Mouse (Mus musculus): Measurements from ENCODE around the gene Zfp932. TPM values are rescaled to one million over a fixed set of nuclear protein-coding genes. Genes with fewer than 3 reads are reported as not detected.

The Zfp932 gene
- 0.19 and 0.23 TPM in 2 replicates for polyA plus RNA-seq (2012; rRNA removed; ENCODE audit: low replicate concordance)

GRCm38 (mm10) chr5:109996026-109996937, at the start of gene Zfp932:
Gene Zfp932, plus strand, starts transcription at chr5:109996521.

Other genes with a start within 250 kb of the Zfp932 start
- 0.26 TPM in 1 of 2 replicates, not detected in the other for gene 4930522L14Rik, start 244.6 kb upstream of the Zfp932 start, polyA plus RNA-seq (2012; rRNA removed; ENCODE audit: low replicate concordance)
- 0.06 and 0.30 TPM in 2 replicates for gene Gm15446, start 73.1 kb upstream of the Zfp932 start, polyA plus RNA-seq (2012; rRNA removed; ENCODE audit: low replicate concordance)
- not detected in 2 replicates for gene Gm17655, start 76.0 kb downstream of the Zfp932 start, polyA plus RNA-seq (2012; rRNA removed; ENCODE audit: low replicate concordance)
- gene Gm35315, start 97.9 kb downstream of the Zfp932 start, polyA plus RNA-seq (2012; rRNA removed; ENCODE audit: low replicate concordance): not detected in 2 replicates
- 0.27 and 0.34 TPM in 2 replicates for gene Plcxd1, start 103.4 kb downstream of the Zfp932 start, polyA plus RNA-seq (2012; rRNA removed; ENCODE audit: low replicate concordance)
- gene Gtpbp6, start 111.7 kb downstream of the Zfp932 start, polyA plus RNA-seq (2012; rRNA removed; ENCODE audit: low replicate concordance): 67.5 and 106 TPM in 2 replicates
- gene Zfp605, start 113.6 kb downstream of the Zfp932 start, polyA plus RNA-seq (2012; rRNA removed; ENCODE audit: low replicate concordance): 0.13 TPM in 1 of 2 replicates, not detected in the other
- 40.4 and 58.4 TPM in 2 replicates for gene Chfr, start 139.3 kb downstream of the Zfp932 start, polyA plus RNA-seq (2012; rRNA removed; ENCODE audit: low replicate concordance)
- gene Golga3, start 180.2 kb downstream of the Zfp932 start, polyA plus RNA-seq (2012; rRNA removed; ENCODE audit: low replicate concordance): 1.9 and 4.2 TPM in 2 replicates
- gene Ankle2, start 234.5 kb downstream of the Zfp932 start, polyA plus RNA-seq (2012; rRNA removed; ENCODE audit: low replicate concordance): 3.4 and 3.5 TPM in 2 replicates